Comparison of ENCODE assay signal across 8 mouse cellular contexts in the genomic region with DNA sequence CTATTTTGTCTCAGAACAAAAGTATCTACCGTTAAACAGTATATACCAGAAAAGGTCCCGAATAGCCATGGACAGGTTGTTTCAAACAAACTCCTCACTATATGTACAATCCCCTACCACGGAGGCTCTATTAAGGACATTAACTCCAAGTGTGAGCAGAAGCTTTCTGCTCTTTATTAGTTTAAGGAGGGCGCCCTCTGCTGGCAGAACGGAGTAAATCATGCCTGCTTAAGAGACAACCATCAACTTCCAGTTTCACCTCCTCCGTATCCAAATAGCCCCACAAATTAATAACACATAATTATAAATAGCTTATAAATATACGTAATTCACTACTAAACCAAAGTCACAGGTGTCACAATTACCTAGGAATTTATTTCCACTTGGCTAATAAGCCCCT.
DNase-seq lines count a peak whose midpoint lies in the region; ATAC-seq lines count a peak whose summit lies in the region.

No protein-coding gene starts in this region.

- peak; percentile 84 for DNase-seq in kidney, adult 11 months
- DNase-seq in brain, adult 2 months (ENCODE audit: low read depth, low spot score), result peak; percentile 95
- DNase-seq in kidney, adult 8-10 months, result peak; percentile 82 to 94
- DNase-seq in ovary, postnatal 10 days (ENCODE audit: low spot score), result peak; percentile 77
- DNase-seq in thymus, postnatal 10 days (ENCODE audit: low spot score in 2 of 2), result peak; percentile 79 to 93

- no peak overlapping the region for H3K27ac ChIP-seq in kidney, embryonic 16.5 days (ENCODE audit: low read length)
- peak overlapping the region; percentile 57; the same call in 1 of the 2 replicates for H3K27ac ChIP-seq in limb, embryonic 15.5 days

- WGBS in kidney, embryonic 16.5 days, result 3% methylated on average over 7 of the region's 7 CpGs
- 2% methylated on average over 7 of the region's 7 CpGs for WGBS in limb, embryonic 15.5 days

- H3K4me3 ChIP-seq in kidney, embryonic 16.5 days (ENCODE audit: low read length), result no peak overlapping the region
- H3K4me3 ChIP-seq in limb, embryonic 15.5 days, result no peak overlapping the region

- H3K27me3 ChIP-seq in kidney, embryonic 16.5 days (ENCODE audit: insufficient read depth, low read length), result no peaks in the 10 kb centered on the region
- no peaks in the 10 kb centered on the region for H3K27me3 ChIP-seq in limb, embryonic 15.5 days

- no peak overlapping the region for H3K9ac ChIP-seq in kidney, embryonic 16.5 days (replicated peaks; ENCODE audit: low read length)
- H3K9ac ChIP-seq in limb, embryonic 15.5 days, result no peak overlapping the region

- H3K4me2 ChIP-seq in kidney, embryonic 16.5 days (replicated peaks; ENCODE audit: low read depth, low read length), result no peak overlapping the region
- no peak overlapping the region for H3K4me2 ChIP-seq in limb, embryonic 15.5 days

- H3K4me1 ChIP-seq in kidney, embryonic 16.5 days (ENCODE audit: insufficient read depth, low read length), result peaks cover 52% of the 10 kb centered on the region
- H3K4me1 ChIP-seq in limb, embryonic 15.5 days, result peaks cover 57% of the 10 kb centered on the region

- no peaks in the 10 kb centered on the region; the same call in 1 of the 2 replicates for H3K36me3 ChIP-seq in kidney, embryonic 16.5 days (ENCODE audit: insufficient read depth, low read length)
- H3K36me3 ChIP-seq in limb, embryonic 15.5 days, result peaks cover 12% of the 10 kb centered on the region

- no peak for ATAC-seq in kidney, embryonic 16.5 days (ENCODE audit: low FRiP score, low TSS enrichment)
- ATAC-seq in erythroblast, adult 5-6 weeks (replicated peaks; ENCODE audit: low FRiP score, poor library complexity, severe bottlenecking), result peak; percentile 31
- no peak for ATAC-seq in limb, embryonic 15.5 days (ENCODE audit: insufficient number of reproducible peaks, low FRiP score, low TSS enrichment, low read depth)

- no peaks in the 10 kb centered on the region for H3K9me3 ChIP-seq in kidney, embryonic 16.5 days (ENCODE audit: low read length)
- no peaks in the 10 kb centered on the region for H3K9me3 ChIP-seq in limb, embryonic 15.5 days
